Mouse (Mus musculus): ENCODE data around the gene Dgki. TPM values are rescaled to one million over a fixed set of nuclear protein-coding genes. Genes with fewer than 3 reads are reported as not detected.

The Dgki gene
- polyA plus RNA-seq, 1 experiment from 2014 or later = 2.8 TPM

GRCm38 (mm10) chr6:37284879-37285278 is 15.1 kb downstream of the Dgki start:
- WGBS = 93% methylated on average over 9 of the region's 9 CpGs
- Histone ChIP-seq H3K36me3 (ENCODE audit: control insufficient read depth, insufficient read depth, low read length) (no peaks in the 10 kb centered on the region), H3K4me1 (ENCODE audit: control insufficient read depth, insufficient read depth, low read length) (no peaks in the 10 kb centered on the region), H3K9ac (ENCODE audit: low read length) (no peak overlapping the region), H3K27ac (ENCODE audit: low read depth, low read length) (no peak overlapping the region), H3K4me3 (ENCODE audit: low read depth, low read length) (no peak overlapping the region), H3K9me3 (ENCODE audit: control insufficient read depth, low read length) (no peaks in the 10 kb centered on the region), H3K4me2 (ENCODE audit: low read depth) (no peak overlapping the region), H3K27me3 (ENCODE audit: control insufficient read depth, insufficient read depth, low read length) (no peaks in the 10 kb centered on the region)
- ATAC-seq (ENCODE audit: insufficient read depth, low FRiP score, low TSS enrichment) (no peak), DNase-seq (ENCODE audit: low spot score) (no peak)

- no peak overlapping the region for H3K27ac ChIP-seq (ENCODE audit: low read depth, low read length)
- H3K9me3 ChIP-seq (ENCODE audit: control insufficient read depth, low read length) = no peaks in the 10 kb centered on the region
- H3K9ac ChIP-seq (ENCODE audit: low read length) = no peak overlapping the region
- 69% methylated on average over 2 of the region's 2 CpGs for WGBS
- no peak overlapping the region for H3K4me2 ChIP-seq (ENCODE audit: low read depth)
- ATAC-seq (ENCODE audit: insufficient read depth, low FRiP score, low TSS enrichment) (no peak), DNase-seq (ENCODE audit: low spot score) (no peak)
- no peaks in the 10 kb centered on the region for H3K4me1 ChIP-seq (ENCODE audit: control insufficient read depth, insufficient read depth, low read length)
- no peaks in the 10 kb centered on the region for H3K27me3 ChIP-seq (ENCODE audit: control insufficient read depth, insufficient read depth, low read length)
- H3K36me3 ChIP-seq (ENCODE audit: control insufficient read depth, insufficient read depth, low read length) = no peaks in the 10 kb centered on the region
- no peak overlapping the region for H3K4me3 ChIP-seq (ENCODE audit: low read depth, low read length)
Observed at GRCm38 (mm10) chr6:37283336-37283735, 16.6 kb downstream of the Dgki start.

GRCm38 (mm10) chr6:37282659-37283058 is 17.3 kb downstream of the Dgki start:
- H3K27ac ChIP-seq (ENCODE audit: low read depth, low read length) = no peak overlapping the region
- H3K9ac ChIP-seq (ENCODE audit: low read length) = no peak overlapping the region
- 86% methylated on average over 1 of the region's 1 CpGs for WGBS
- no peaks in the 10 kb centered on the region for H3K27me3 ChIP-seq (ENCODE audit: control insufficient read depth, insufficient read depth, low read length)
- DNase-seq (ENCODE audit: low spot score) (no peak), ATAC-seq (ENCODE audit: insufficient read depth, low FRiP score, low TSS enrichment) (no peak)
- no peak overlapping the region for H3K4me2 ChIP-seq (ENCODE audit: low read depth)
- H3K4me1 ChIP-seq (ENCODE audit: control insufficient read depth, insufficient read depth, low read length) = no peaks in the 10 kb centered on the region
- no peaks in the 10 kb centered on the region for H3K9me3 ChIP-seq (ENCODE audit: control insufficient read depth, low read length)
- H3K36me3 ChIP-seq (ENCODE audit: control insufficient read depth, insufficient read depth, low read length) = no peaks in the 10 kb centered on the region
- H3K4me3 ChIP-seq (ENCODE audit: low read depth, low read length) = no peak overlapping the region

GRCm38 (mm10) chr6:37276834-37277715 is 22.9 kb downstream of the Dgki start:
- no peak for ATAC-seq (ENCODE audit: insufficient read depth, low FRiP score, low TSS enrichment)
- Histone ChIP-seq H3K36me3 (ENCODE audit: control insufficient read depth, insufficient read depth, low read length) (no peaks in the 10 kb centered on the region), H3K9me3 (ENCODE audit: control insufficient read depth, low read length) (no peaks in the 10 kb centered on the region), H3K4me2 (ENCODE audit: low read depth) (no peak overlapping the region), H3K27me3 (ENCODE audit: control insufficient read depth, insufficient read depth, low read length) (no peaks in the 10 kb centered on the region), H3K4me1 (ENCODE audit: control insufficient read depth, insufficient read depth, low read length) (no peaks in the 10 kb centered on the region), H3K4me3 (ENCODE audit: low read depth, low read length) (no peak overlapping the region), H3K9ac (ENCODE audit: low read length) (no peak overlapping the region), H3K27ac (ENCODE audit: low read depth, low read length) (no peak overlapping the region)
- WGBS = 52% methylated on average over 6 of the region's 6 CpGs
- no peak for DNase-seq (ENCODE audit: low spot score)

GRCm38 (mm10) chr6:37276181-37276580 is 23.8 kb downstream of the Dgki start:
- no peaks in the 10 kb centered on the region for H3K36me3 ChIP-seq (ENCODE audit: control insufficient read depth, insufficient read depth, low read length)
- no peaks in the 10 kb centered on the region for H3K4me1 ChIP-seq (ENCODE audit: control insufficient read depth, insufficient read depth, low read length)
- H3K9me3 ChIP-seq (ENCODE audit: control insufficient read depth, low read length) = no peaks in the 10 kb centered on the region
- H3K27ac ChIP-seq (ENCODE audit: low read depth, low read length) = no peak overlapping the region
- WGBS = 80% methylated on average over 5 of the region's 5 CpGs
- H3K9ac ChIP-seq (ENCODE audit: low read length) = no peak overlapping the region
- no peak for ATAC-seq (ENCODE audit: insufficient read depth, low FRiP score, low TSS enrichment)
- no peak for DNase-seq (ENCODE audit: low spot score)
- H3K4me3 ChIP-seq (ENCODE audit: low read depth, low read length) = no peak overlapping the region
- no peaks in the 10 kb centered on the region for H3K27me3 ChIP-seq (ENCODE audit: control insufficient read depth, insufficient read depth, low read length)
- no peak overlapping the region for H3K4me2 ChIP-seq (ENCODE audit: low read depth)

- no peak overlapping the region for H3K4me3 ChIP-seq (ENCODE audit: low read depth, low read length)
- H3K9ac ChIP-seq (ENCODE audit: low read length) = no peak overlapping the region
- H3K9me3 ChIP-seq (ENCODE audit: control insufficient read depth, low read length) = no peaks in the 10 kb centered on the region
- H3K4me2 ChIP-seq (ENCODE audit: low read depth) = no peak overlapping the region
- no peak overlapping the region for H3K27ac ChIP-seq (ENCODE audit: low read depth, low read length)
- DNase-seq (ENCODE audit: low spot score) = no peak
- H3K4me1 ChIP-seq (ENCODE audit: control insufficient read depth, insufficient read depth, low read length) = no peaks in the 10 kb centered on the region
- no peaks in the 10 kb centered on the region for H3K27me3 ChIP-seq (ENCODE audit: control insufficient read depth, insufficient read depth, low read length)
- 70% methylated on average over 8 of the region's 8 CpGs for WGBS
- ATAC-seq (ENCODE audit: insufficient read depth, low FRiP score, low TSS enrichment) = no peak
- no peaks in the 10 kb centered on the region for H3K36me3 ChIP-seq (ENCODE audit: control insufficient read depth, insufficient read depth, low read length)
Observed at GRCm38 (mm10) chr6:37270905-37271591, 28.9 kb downstream of the Dgki start.

- ATAC-seq (ENCODE audit: insufficient read depth, low FRiP score, low TSS enrichment) = no peak
Observed at GRCm38 (mm10) chr6:37268589-37268988, 31.4 kb downstream of the Dgki start.

GRCm38 (mm10) chr6:37267952-37268351 is 32.0 kb downstream of the Dgki start:
- no peak for ATAC-seq (ENCODE audit: insufficient read depth, low FRiP score, low TSS enrichment)
- Histone ChIP-seq H3K27ac (ENCODE audit: low read depth, low read length) (no peak overlapping the region), H3K4me1 (ENCODE audit: control insufficient read depth, insufficient read depth, low read length) (no peaks in the 10 kb centered on the region), H3K36me3 (ENCODE audit: control insufficient read depth, insufficient read depth, low read length) (no peaks in the 10 kb centered on the region), H3K4me3 (ENCODE audit: low read depth, low read length) (no peak overlapping the region), H3K4me2 (ENCODE audit: low read depth) (no peak overlapping the region), H3K9me3 (ENCODE audit: control insufficient read depth, low read length) (no peaks in the 10 kb centered on the region), H3K9ac (ENCODE audit: low read length) (no peak overlapping the region), H3K27me3 (ENCODE audit: control insufficient read depth, insufficient read depth, low read length) (no peaks in the 10 kb centered on the region)
- DNase-seq (ENCODE audit: low spot score) = no peak
- WGBS = 91% methylated on average over 4 of the region's 4 CpGs

More at GRCm38 (mm10) chr6:37268589-37268988, 31.4 kb downstream of the Dgki start:
- Histone ChIP-seq H3K36me3 (ENCODE audit: control insufficient read depth, insufficient read depth, low read length) (no peaks in the 10 kb centered on the region), H3K27ac (ENCODE audit: low read depth, low read length) (no peak overlapping the region), H3K4me1 (ENCODE audit: control insufficient read depth, insufficient read depth, low read length) (no peaks in the 10 kb centered on the region), H3K27me3 (ENCODE audit: control insufficient read depth, insufficient read depth, low read length) (no peaks in the 10 kb centered on the region), H3K4me3 (ENCODE audit: low read depth, low read length) (no peak overlapping the region), H3K4me2 (ENCODE audit: low read depth) (no peak overlapping the region), H3K9ac (ENCODE audit: low read length) (no peak overlapping the region), H3K9me3 (ENCODE audit: control insufficient read depth, low read length) (no peaks in the 10 kb centered on the region)
- DNase-seq (ENCODE audit: low spot score) = no peak
- WGBS = 93% methylated on average over 6 of the region's 6 CpGs

GRCm38 (mm10) chr6:37262486-37262885 is 37.5 kb downstream of the Dgki start:
- no peak for DNase-seq (ENCODE audit: low spot score)
- Histone ChIP-seq H3K4me1 (ENCODE audit: control insufficient read depth, insufficient read depth, low read length) (no peaks in the 10 kb centered on the region), H3K4me2 (ENCODE audit: low read depth) (no peak overlapping the region), H3K9ac (ENCODE audit: low read length) (no peak overlapping the region), H3K4me3 (ENCODE audit: low read depth, low read length) (no peak overlapping the region), H3K27ac (ENCODE audit: low read depth, low read length) (no peak overlapping the region), H3K9me3 (ENCODE audit: control insufficient read depth, low read length) (no peaks in the 10 kb centered on the region; the same call in 1 of the 2 replicates), H3K36me3 (ENCODE audit: control insufficient read depth, insufficient read depth, low read length) (no peaks in the 10 kb centered on the region), H3K27me3 (ENCODE audit: control insufficient read depth, insufficient read depth, low read length) (no peaks in the 10 kb centered on the region)
- no peak for ATAC-seq (ENCODE audit: insufficient read depth, low FRiP score, low TSS enrichment)
- 91% methylated on average over 7 of the region's 7 CpGs for WGBS

All from neural tube, embryonic 11.5 days (tissue).